In genomic region chr16:38674891-38675290, GRCm38 (mm10) we compare ENCODE assay signal across 23 mouse cellular contexts. TPM values are rescaled to one million over a fixed set of nuclear protein-coding genes. Genes with fewer than 3 reads are reported as not detected.
A peak's percentile ranks its signal among the peaks of the same experiment; 100 is the strongest.
DNase-seq lines count a peak whose midpoint lies in the region; ATAC-seq and TF ChIP-seq lines count a peak whose summit lies in the region.
"Had no signal": no experiment of that assay in that cellular context is flagged by ENCODE, and none has a peak within 500 bp of the region (broad histone marks: within the 10 kb centered on the region; RNA-seq: fewer than 3 reads in every experiment).

No protein-coding gene starts in this region.

- no peaks in the 10 kb centered on the region for H3K27me3 ChIP-seq in heart, embryonic 16.5 days (ENCODE audit: control insufficient read depth, insufficient read depth, low read length)
- H3K27me3 ChIP-seq in heart, embryonic 10.5 days (ENCODE audit: insufficient read depth, poor library complexity, severe bottlenecking), result no peaks in the 10 kb centered on the region
- H3K27me3 ChIP-seq in kidney, adult 2 months (replicated peaks; ENCODE audit: control insufficient read depth, insufficient read depth, low read length), result no peaks in the 10 kb centered on the region
- H3K27me3 ChIP-seq: embryonic facial prominence, embryonic 12.5 days; forebrain, embryonic 12.5 days; heart, embryonic 12.5 days; hindbrain, embryonic 15.5 days had no signal

- H3K9me3 ChIP-seq in heart, embryonic 16.5 days (replicated peaks; ENCODE audit: control insufficient read depth, low read length), result no peaks in the 10 kb centered on the region
- H3K9me3 ChIP-seq in heart, embryonic 10.5 days, result no peaks in the 10 kb centered on the region; the same call in 1 of the 2 replicates
- H3K9me3 ChIP-seq: embryonic facial prominence, embryonic 12.5 days; forebrain, embryonic 12.5 days; heart, embryonic 12.5 days; hindbrain, embryonic 15.5 days had no signal

- intact Hi-C loops in gastrocnemius, adult 2 months (cut with DNase I), result no loop called here

- no peak for ATAC-seq in heart, embryonic 16.5 days (replicated peaks; ENCODE audit: extremely low read depth, insufficient read depth, low FRiP score)
- ATAC-seq: activated CD4-positive, CD25-positive, alpha-beta regulatory T cell, adult 4 months; forebrain, embryonic 16.5 days; inflammation-experienced regulatory T-cells, adult 6 months; intestine, postnatal 0 days; Patski had no signal

- no peak for TF ChIP-seq POLR2A in kidney, adult 2 months (IDR thresholded peaks at IDR 0.05; ENCODE audit: low read depth, low read length)

- H3K4me3 ChIP-seq in gastrocnemius, adult 2 months, result no peak overlapping the region; the same call in 1 of the 2 replicates
- H3K4me3 ChIP-seq in heart, embryonic 16.5 days (ENCODE audit: low read length), result no peak overlapping the region
- H3K4me3 ChIP-seq in heart, embryonic 10.5 days, result no peak overlapping the region
- H3K4me3 ChIP-seq in kidney, adult 2 months (ENCODE audit: insufficient read depth, low read depth, low read length), result no peak overlapping the region
- H3K4me3 ChIP-seq in brown adipose tissue, adult 24 weeks (ENCODE audit: insufficient read depth, low read depth, low read length), result no peak overlapping the region
- H3K4me3 ChIP-seq: embryonic facial prominence, embryonic 12.5 days; forebrain, embryonic 12.5 days; heart, embryonic 12.5 days; hindbrain, embryonic 15.5 days had no signal

- H3K36me3 ChIP-seq in heart, embryonic 16.5 days (ENCODE audit: control insufficient read depth, insufficient read depth), result 0 out of 2 replicates have a peak, but pooled peaks cover under 1% of the 10 kb centered on the region
- H3K36me3 ChIP-seq in heart, embryonic 10.5 days, result peaks cover 9% of the 10 kb centered on the region
- no peaks in the 10 kb centered on the region for H3K36me3 ChIP-seq in kidney, adult 2 months (ENCODE audit: control insufficient read depth, insufficient read depth, low read length)
- H3K36me3 ChIP-seq: embryonic facial prominence, embryonic 12.5 days; forebrain, embryonic 12.5 days; hindbrain, embryonic 15.5 days had no signal

- no peak for TF ChIP-seq CTCF in gastrocnemius, adult 2 months (IDR thresholded peaks at IDR 0.05)
- no peak for TF ChIP-seq CTCF in kidney, adult 2 months (conservative IDR thresholded peaks at IDR 0.05; ENCODE audit: insufficient read depth, insufficient read length, low read depth, low read length)

- no peak for DNase-seq in gastrocnemius, adult 2 months
- DNase-seq in gastrocnemius, adult 8-10 months (ENCODE audit: low spot score in 2 of 2), result no peak
- DNase-seq in heart, embryonic 10.5 days (ENCODE audit: low spot score), result no peak
- DNase-seq in kidney, adult 2 months, result peak; percentile 34
- no peak for DNase-seq in kidney, adult 18-20 months
- DNase-seq in B cell, adult 2 months, result no peak
- DNase-seq: adrenal gland, postnatal 14 days; cerebellum, adult 8-10 months; cerebellum, postnatal 14 days; embryo, embryonic 11 days; gastrocnemius, postnatal 25 days; heart, postnatal 36 days had no signal

- H3K4me1 ChIP-seq in heart, embryonic 16.5 days (ENCODE audit: control insufficient read depth, insufficient read depth, low read length), result peaks cover 74% of the 10 kb centered on the region
- H3K4me1 ChIP-seq in heart, embryonic 10.5 days, result peaks cover 70% of the 10 kb centered on the region
- peaks cover 3% of the 10 kb centered on the region; the same call in 1 of the 2 replicates for H3K4me1 ChIP-seq in kidney, adult 2 months (ENCODE audit: control insufficient read depth, insufficient read depth, low read length)
- peaks cover 30% of the 10 kb centered on the region for H3K4me1 ChIP-seq in brown adipose tissue, adult 24 weeks (ENCODE audit: control insufficient read depth, insufficient read depth, insufficient read length, low read length)

- no peak overlapping the region for H3K9ac ChIP-seq in heart, embryonic 16.5 days (ENCODE audit: low read length)
- H3K9ac ChIP-seq: embryonic facial prominence, embryonic 12.5 days; forebrain, embryonic 12.5 days; heart, embryonic 12.5 days; hindbrain, embryonic 15.5 days had no signal

- no peak overlapping the region for H3K4me2 ChIP-seq in heart, embryonic 16.5 days (ENCODE audit: low read depth, low read length)
- H3K4me2 ChIP-seq: embryonic facial prominence, embryonic 12.5 days; forebrain, embryonic 12.5 days; heart, embryonic 12.5 days; hindbrain, embryonic 15.5 days had no signal

- WGBS in heart, embryonic 16.5 days, result 71% methylated on average over 11 of the region's 11 CpGs
- 74% methylated on average over 11 of the region's 11 CpGs for WGBS in heart, embryonic 10.5 days
- 73% methylated on average over 11 of the region's 11 CpGs for WGBS in kidney, adult 2 months

- peak overlapping the region; percentile 77 for H3K27ac ChIP-seq in gastrocnemius, adult 2 months
- H3K27ac ChIP-seq in heart, embryonic 16.5 days (ENCODE audit: low read length), result peak overlapping the region; percentile 17; the same call in 1 of the 2 replicates
- no peak overlapping the region for H3K27ac ChIP-seq in heart, embryonic 10.5 days
- H3K27ac ChIP-seq in kidney, adult 2 months (ENCODE audit: insufficient read depth, low read depth, low read length), result no peak overlapping the region
- H3K27ac ChIP-seq in brown adipose tissue, adult 24 weeks (replicated peaks; ENCODE audit: low read depth, low read length), result peak overlapping the region; percentile 81
- H3K27ac ChIP-seq: embryonic facial prominence, embryonic 12.5 days; forebrain, embryonic 12.5 days; hindbrain, embryonic 15.5 days had no signal

RNA-seq across cellular contexts. Expression of gene Arhgap31, which starts 38.2 kb away (rescaled TPM):
- total RNA-seq in gastrocnemius, adult 2 months (2021), result 10 to 100 TPM; 11.9 to 18.6 TPM
- 10 to 100 TPM in 2 of 4 experiments, 1 to 10 TPM in 2; 9.3 to 14.3 (median 11.0) TPM for total RNA-seq in gastrocnemius, adult 8-10 months (2022)
- 38.0 and 42.0 TPM in 2 replicates for polyA plus RNA-seq in heart, embryonic 16.5 days (2015; fragmentation: Nextera tagmentation; extraction: Ambion mirVana)
- polyA plus RNA-seq in heart, embryonic 10.5 days (2016; fragmentation: Nextera tagmentation; extraction: Ambion mirVana), result 27.7 and 37.4 TPM in 2 replicates
- 5.8 and 6.9 TPM in 2 replicates for polyA plus RNA-seq in kidney, adult 2 months (2012; rRNA removed)
- polyA plus RNA-seq in brown adipose tissue, adult 24 weeks (2012; ENCODE audit: insufficient read depth, insufficient read length, missing spikeins), result 7.5 and 9.7 TPM in 2 replicates

Comparison
In these comparisons a context has a peak if more than half of its experiments do, and no peak if none do; other contexts are left out.
1. H3K27ac ChIP-seq: peak in gastrocnemius, adult 2 months (single experiment), heart, embryonic 16.5 days (single experiment) and brown adipose tissue, adult 24 weeks (single experiment); none in heart, embryonic 10.5 days (single experiment) and kidney, adult 2 months (single experiment).